Mouse (Mus musculus) midbrain, postnatal 0 days (tissue): ENCODE measurements around the gene Serpinb12. TPM values are rescaled to one million over a fixed set of nuclear protein-coding genes. Genes with fewer than 3 reads are reported as not detected.

Source experiments
- ATAC-seq: fragments of 200-750 bp; cut with Nextera tagmentation; 2 replicates; pipeline ENCODE4 v1.8.0; 2017; ENCODE audit warnings: moderate number of reproducible peaks, mild to moderate bottlenecking, moderate TSS enrichment, moderate library complexity; ENCODE audit not compliant: low FRiP score
- DNase-seq: peaks from one replicate; pipeline ENCODE4 v3.0.0-alpha.2; 2015; ENCODE audit warnings: low spot score
- H3K27ac ChIP-seq: fragments of 300-500 bp; sonication (generic); 2 replicates; pipeline ENCODE4 v1.5.1; 2014; ENCODE audit warnings: low read depth, mild to moderate bottlenecking, low read length, mixed read lengths
- H3K27me3 ChIP-seq: fragments of 300-500 bp; sonication (generic); 2 replicates; pipeline ENCODE4 v1.6.1; 2014; ENCODE audit warnings: low read length, control low read depth, mixed read lengths; ENCODE audit not compliant: insufficient read depth
- H3K36me3 ChIP-seq: fragments of 300-500 bp; sonication (generic); 2 replicates; pipeline ENCODE4 v1.6.1; 2014; ENCODE audit warnings: low read length, control low read depth, mixed read lengths; ENCODE audit not compliant: insufficient read depth
- H3K4me1 ChIP-seq: fragments of 300-500 bp; sonication (generic); 2 replicates; pipeline ENCODE4 v1.6.1; 2014; ENCODE audit warnings: mild to moderate bottlenecking, control low read depth, antibody characterized with exemption, low read length, mixed read lengths; ENCODE audit not compliant: insufficient read depth
- H3K4me2 ChIP-seq: fragments of 300-500 bp; sonication (generic); 2 replicates; pipeline ENCODE4 v1.6.1; 2014; ENCODE audit warnings: low read depth, mild to moderate bottlenecking, low read length, mixed read lengths; ENCODE audit not compliant: poor library complexity, severe bottlenecking
- H3K4me3 ChIP-seq: fragments of 300-500 bp; sonication (generic); 2 replicates; pipeline ENCODE4 v1.5.1; 2014; ENCODE audit warnings: low read depth, mild to moderate bottlenecking, low read length, moderate library complexity
- H3K9ac ChIP-seq: fragments of 300-500 bp; sonication (generic); replicated peaks from 2 replicates; pipeline ENCODE4 v1.6.1; 2014; ENCODE audit warnings: mild to moderate bottlenecking, low read length, moderate library complexity, mixed read lengths; ENCODE audit not compliant: poor library complexity, severe bottlenecking
- H3K9me3 ChIP-seq: fragments of 300-500 bp; sonication (generic); 2 replicates; pipeline ENCODE4 v1.6.1; 2016; ENCODE audit warnings: low read length, control low read depth
- CTCF ChIP-seq: IDR thresholded peaks from 2 replicates; pipeline ENCODE4 v1.5.1; 2016; ENCODE audit warnings: antibody characterized with exemption, mild to moderate bottlenecking
- WGBS: fragments of 180-500 bp; shearing (Covaris S2); extraction: QIAGEN DNeasy Blood & Tissue Kit; methylation state at CpG from one replicate; pipeline ENCODE4 v1.1.7; 2014; 5-methylcytosine and 5-hydroxymethylcytosine counted together
- polyA plus RNA-seq: library from polyadenylated mRNA; unstranded; fragments of >200 nt; fragmentation: Nextera tagmentation; extraction: Ambion mirVana; gene quantifications from 2 replicates; pipeline ENCODE4 v1.2.1, GENCODE M21; 2015
- total RNA-seq: library from RNA; depleted of rRNA; stranded (reverse); fragments of >200 nt; gene quantifications from 2 replicates; pipeline ENCODE4 v1.2.3, GENCODE M21; 2014; rRNA removed

The Serpinb12 gene
- total and polyA plus RNA-seq, 2 experiments from 2014 or later = 0.27 TPM; not detected in 1

GRCm38 (mm10) chr1:107001754-107002153 is 67.5 kb downstream of the Serpinb12 start:
- ATAC-seq = no peak
- Histone ChIP-seq H3K9me3 (no peaks in the 10 kb centered on the region), H3K9ac (no peak overlapping the region), H3K4me1 (no peaks in the 10 kb centered on the region), H3K27me3 (no peaks in the 10 kb centered on the region), H3K27ac (no peak overlapping the region), H3K36me3 (no peaks in the 10 kb centered on the region), H3K4me2 (no peak overlapping the region), H3K4me3 (no peak overlapping the region)
- WGBS = 75% methylated on average over 2 of the region's 2 CpGs
- DNase-seq = no peak
- TF ChIP-seq CTCF = no peak

GRCm38 (mm10) chr1:107006316-107006715 is 72.1 kb downstream of the Serpinb12 start:
- TF ChIP-seq CTCF = no peak
- no peak overlapping the region for H3K4me3 ChIP-seq
- DNase-seq = no peak
- H3K9me3 ChIP-seq = no peaks in the 10 kb centered on the region
- 75% methylated on average over 3 of the region's 3 CpGs for WGBS
- H3K4me1 ChIP-seq = no peaks in the 10 kb centered on the region
- H3K4me2 ChIP-seq = no peak overlapping the region
- no peak overlapping the region for H3K9ac ChIP-seq
- no peaks in the 10 kb centered on the region for H3K27me3 ChIP-seq
- H3K36me3 ChIP-seq = no peaks in the 10 kb centered on the region
- no peak for ATAC-seq
- no peak overlapping the region for H3K27ac ChIP-seq

Other genes with a start within 250 kb of the Serpinb12 start
- 13.5 and 18.8 TPM in 2 replicates for gene Bcl2, start 220.2 kb upstream of the Serpinb12 start, total RNA-seq
- gene Bcl2, start 220.2 kb upstream of the Serpinb12 start, polyA plus RNA-seq = 6.8 and 9.0 TPM in 2 replicates
- gene Kdsr, start 174.7 kb upstream of the Serpinb12 start, total RNA-seq = 10.6 and 14.3 TPM in 2 replicates
- 17.1 and 18.9 TPM in 2 replicates for gene Kdsr, start 174.7 kb upstream of the Serpinb12 start, polyA plus RNA-seq
- gene Vps4b, start 137.7 kb upstream of the Serpinb12 start, total RNA-seq = 20.1 and 23.9 TPM in 2 replicates
- 23.1 and 23.4 TPM in 2 replicates for gene Vps4b, start 137.7 kb upstream of the Serpinb12 start, polyA plus RNA-seq
- 0.71 TPM in 1 of 2 replicates, not detected in the other for gene Serpinb5, start 73.3 kb upstream of the Serpinb12 start, total RNA-seq
- gene Serpinb5, start 73.3 kb upstream of the Serpinb12 start, polyA plus RNA-seq = 0.15 TPM in 1 of 2 replicates, not detected in the other
- not detected in 2 replicates for gene Serpinb13, start 46.5 kb downstream of the Serpinb12 start, total RNA-seq
- not detected in 2 replicates for gene Serpinb13, start 46.5 kb downstream of the Serpinb12 start, polyA plus RNA-seq
- gene Serpinb3a, start 117.9 kb downstream of the Serpinb12 start, total RNA-seq = 0.60 TPM in 1 of 2 replicates, not detected in the other
- not detected in 2 replicates for gene Serpinb3a, start 117.9 kb downstream of the Serpinb12 start, polyA plus RNA-seq
- not detected in 2 replicates for gene Serpinb3d, start 149.1 kb downstream of the Serpinb12 start, total RNA-seq
- not detected in 2 replicates for gene Serpinb3d, start 149.1 kb downstream of the Serpinb12 start, polyA plus RNA-seq